Mouse (Mus musculus): ENCODE measurements at regions not wholly inside any gene's neighbourhood (a gene's known extent, or its start where the extent isn't known, plus 50 kb on each side); places are given as distances from the start of the nearest gene placed in this dataset.

DNA sequence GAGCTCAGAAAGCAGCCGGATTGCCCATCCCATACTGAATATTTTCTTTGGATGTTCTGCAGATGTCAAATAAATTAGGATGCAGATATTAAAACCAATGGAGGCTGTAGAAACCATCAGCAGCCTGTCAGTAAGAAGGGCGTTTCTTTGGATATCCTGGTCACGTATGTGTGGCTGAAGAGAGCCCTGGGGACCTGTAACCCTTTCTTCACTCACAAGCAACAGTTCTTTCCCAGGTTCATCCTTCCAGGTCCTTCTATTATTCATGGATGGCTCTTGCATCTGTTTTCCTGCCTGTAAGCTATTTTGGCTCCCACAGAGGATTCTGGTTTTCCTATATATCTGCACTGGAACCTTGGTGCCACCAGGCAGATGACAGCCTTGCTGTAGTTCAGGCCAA is 372.2 kb upstream of the Nt5c1b start:
- TF ChIP-seq CTCF (IDR thresholded peaks at IDR 0.05; ENCODE audit: borderline replicate concordance, insufficient read depth, low read length) (no peak), POLR2A (IDR thresholded peaks at IDR 0.05; ENCODE audit: low read depth, low read length) (no peak)

Measured in embryonic fibroblast, embryonic 13.5 days (primary cell).